Mouse (Mus musculus): ENCODE measurements around the gene Accs. TPM values are rescaled to one million over a fixed set of nuclear protein-coding genes. Genes with fewer than 3 reads are reported as not detected.

Gene Accs
- polyA plus RNA-seq (2015; fragmentation: Nextera tagmentation; extraction: Ambion mirVana): 7.7 and 8.4 TPM in 2 replicates

DNA sequence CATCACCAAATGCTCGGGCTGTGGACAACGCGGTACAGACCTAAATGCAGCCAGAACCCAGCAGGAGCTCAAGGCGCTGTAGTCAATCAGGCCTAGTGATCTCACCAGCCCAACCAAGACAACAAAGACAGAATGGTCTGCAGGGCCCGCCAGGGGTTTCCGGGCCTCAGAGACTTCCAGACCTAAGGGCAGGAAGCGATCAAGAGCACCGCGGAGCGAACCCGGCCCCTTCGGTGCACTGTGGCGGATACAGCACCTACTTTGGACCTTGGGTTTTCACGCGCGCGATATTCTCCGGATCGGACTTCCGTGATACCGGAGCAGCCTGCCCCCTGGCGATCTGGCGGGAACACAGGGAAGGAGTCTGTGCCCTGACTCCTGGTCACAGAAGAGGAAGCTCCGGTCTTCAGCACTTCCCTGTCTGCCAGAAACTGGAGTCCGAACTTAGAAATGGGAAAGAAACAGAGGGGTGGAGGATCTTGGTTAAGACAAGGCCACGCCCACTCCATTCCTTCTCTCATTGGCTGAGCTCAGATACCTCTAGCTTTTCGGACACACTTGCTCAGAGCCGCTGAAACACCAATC lies at the start of gene Accs:
Gene Accs, minus strand, starts transcription at position 439 of the 585 bp plus-strand sequence.

DNA sequence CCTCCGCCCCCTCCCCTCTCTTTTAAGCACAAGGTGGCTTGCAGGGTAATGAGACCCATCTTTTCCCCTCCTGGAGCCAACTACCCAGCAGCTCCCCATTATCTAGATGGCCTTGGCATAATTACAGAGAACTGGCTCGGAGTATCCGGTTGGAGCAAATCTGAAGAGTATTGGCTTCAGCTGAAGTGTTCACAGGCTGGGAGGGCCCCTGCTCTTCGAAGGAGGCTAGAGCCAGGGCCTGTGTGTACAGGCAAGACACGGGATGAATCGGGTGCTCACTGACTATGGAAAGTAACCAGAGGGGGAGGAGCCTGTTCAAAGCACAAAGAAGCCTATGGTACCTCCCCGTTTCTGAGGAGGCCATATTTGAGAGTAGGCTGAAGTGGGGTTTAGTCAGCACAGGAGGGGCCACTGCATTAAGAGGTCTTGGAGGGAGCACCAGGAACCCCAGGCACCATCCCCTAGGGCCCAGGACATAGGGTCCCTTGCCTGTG lies 19.4 kb upstream of the Accs start, which contains the start of gene Accsl:
Gene Accsl, minus strand, starts transcription at position 51 of the 494 bp plus-strand sequence.

DNA sequence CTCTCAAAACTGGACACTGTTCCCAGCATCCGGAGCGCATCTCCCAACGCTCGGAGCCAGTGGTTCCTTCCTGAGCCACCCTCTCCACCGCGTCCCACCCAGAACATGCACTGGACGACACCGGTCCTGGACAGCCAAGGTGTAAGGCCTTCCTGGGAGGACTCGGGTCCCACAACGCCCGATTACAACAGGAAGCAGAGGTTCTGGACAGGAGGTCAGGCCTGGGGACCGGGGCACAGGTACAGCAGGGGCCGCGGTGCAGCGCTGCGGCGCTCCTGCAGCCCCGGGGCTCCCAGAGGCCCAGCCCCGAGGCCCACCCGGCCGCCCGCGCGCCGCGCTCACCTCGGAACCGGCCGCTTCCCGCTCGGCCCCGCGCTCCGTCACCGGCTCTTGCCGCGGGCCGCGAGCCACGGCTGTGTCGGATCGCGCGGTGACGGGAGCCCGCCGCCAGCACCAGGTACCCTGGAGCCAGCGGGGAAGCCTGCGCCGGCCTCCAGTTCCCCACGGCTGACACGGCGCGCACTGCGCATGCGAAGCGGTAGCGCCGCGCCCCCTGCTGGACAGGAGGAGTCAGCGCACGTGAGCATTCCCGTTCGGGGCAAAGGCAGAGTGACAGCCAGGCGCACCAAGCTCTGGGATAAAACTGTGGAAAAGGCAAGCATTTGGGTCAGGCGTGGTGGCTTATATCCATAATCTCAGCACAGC lies 27.5 kb downstream of the Accs start, which contains the start of gene Ext2:
Gene Ext2, minus strand, starts transcription at position 524 of the 705 bp plus-strand sequence.

Other genes starting within 250 kb of the Accs start
- gene Alx4, start 207.6 kb downstream of the Accs start, polyA plus RNA-seq (2015; fragmentation: Nextera tagmentation; extraction: Ambion mirVana): 0.36 and 0.63 TPM in 2 replicates
- 70.4 and 85.9 TPM in 2 replicates for gene Ext2, start 27.4 kb downstream of the Accs start, polyA plus RNA-seq (2015; fragmentation: Nextera tagmentation; extraction: Ambion mirVana)
- gene Accsl, start 19.2 kb upstream of the Accs start, polyA plus RNA-seq (2015; fragmentation: Nextera tagmentation; extraction: Ambion mirVana): not detected in 2 replicates
- gene Gm13889, start 107.3 kb upstream of the Accs start, polyA plus RNA-seq (2015; fragmentation: Nextera tagmentation; extraction: Ambion mirVana): 24.4 and 39.9 TPM in 2 replicates
- not detected in 2 replicates for gene Gm27027, start 146.4 kb upstream of the Accs start, polyA plus RNA-seq (2015; fragmentation: Nextera tagmentation; extraction: Ambion mirVana)
- 46.1 and 68.4 TPM in 2 replicates for gene Alkbh3, start 160.9 kb upstream of the Accs start, polyA plus RNA-seq (2015; fragmentation: Nextera tagmentation; extraction: Ambion mirVana)

Measured in adrenal gland, postnatal 0 days (tissue).